Mouse (Mus musculus): ENCODE data around the gene Clock. TPM values are rescaled to one million over a fixed set of nuclear protein-coding genes. Genes with fewer than 3 reads are reported as not detected.
A peak's percentile ranks its signal among the peaks of the same experiment; 100 is the strongest.

The Clock gene
- polyA plus RNA-seq, 1 experiment: 25.3 TPM

DNA sequence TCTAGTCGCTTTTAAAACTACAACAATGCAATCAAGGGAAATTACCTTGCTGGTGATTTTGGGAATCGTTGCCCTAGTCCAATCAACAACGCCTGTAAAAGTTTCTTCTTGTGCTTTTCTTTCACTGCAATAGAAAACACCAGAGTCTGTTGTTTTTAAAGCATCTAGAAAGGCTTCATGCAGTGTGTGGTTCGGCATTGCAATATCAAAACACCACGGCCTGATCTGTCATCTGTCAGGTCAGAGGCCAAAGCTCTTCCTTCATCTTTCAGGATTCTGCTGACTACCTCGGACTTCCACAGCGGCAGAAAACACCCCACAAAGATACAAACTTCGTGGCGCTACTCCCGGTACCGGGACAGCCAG lies 1.2 kb downstream of the Clock start:
- TF ChIP-seq POLR2A (IDR thresholded peaks at IDR 0.05; ENCODE audit: borderline replicate concordance, insufficient read depth, low read length): no peak
- no peak for TF ChIP-seq CTCF (IDR thresholded peaks at IDR 0.05; ENCODE audit: borderline replicate concordance, insufficient read depth, low read depth, low read length)
- peaks cover 2% of the 10 kb centered on the region; the same call in 1 of the 2 replicates for H3K4me1 ChIP-seq (ENCODE audit: control insufficient read depth, insufficient read depth, low read length)
- no peak for DNase-seq
- WGBS: 3% methylated on average over 11 of the region's 11 CpGs
- H3K27me3 ChIP-seq (ENCODE audit: control insufficient read depth, insufficient read depth, low read length): no peaks in the 10 kb centered on the region
- no peak overlapping the region for H3K27ac ChIP-seq (ENCODE audit: insufficient read depth, low read length)
- H3K4me3 ChIP-seq (replicated peaks; ENCODE audit: insufficient read depth, low read depth, low read length): peak overlapping the region; percentile 85

DNA sequence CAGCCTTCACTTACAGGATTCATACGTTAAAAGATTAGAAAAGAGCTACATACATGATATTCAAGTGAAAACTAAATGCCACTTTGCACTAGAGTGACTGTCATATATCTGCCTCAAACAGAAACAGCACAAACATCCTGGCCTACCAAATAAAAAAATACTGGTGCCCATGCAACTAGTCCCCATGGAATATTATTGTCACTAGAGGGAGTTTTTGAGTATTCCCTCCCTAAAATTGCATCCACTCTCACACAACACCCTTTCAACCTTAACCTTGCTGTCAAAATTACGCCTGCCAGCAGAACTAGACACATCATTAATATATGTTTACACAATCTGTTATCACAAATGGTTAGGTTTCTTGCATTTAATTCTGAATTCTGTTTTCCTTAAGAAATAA lies 2.6 kb downstream of the Clock start:
- TF ChIP-seq POLR2A (IDR thresholded peaks at IDR 0.05; ENCODE audit: borderline replicate concordance, insufficient read depth, low read length): no peak
- no peak for TF ChIP-seq CTCF (IDR thresholded peaks at IDR 0.05; ENCODE audit: borderline replicate concordance, insufficient read depth, low read depth, low read length)
- no peak for DNase-seq
- peaks cover 6% of the 10 kb centered on the region; the same call in 1 of the 2 replicates for H3K4me1 ChIP-seq (ENCODE audit: control insufficient read depth, insufficient read depth, low read length)
- 77% methylated on average over 2 of the region's 2 CpGs for WGBS
- no peaks in the 10 kb centered on the region for H3K27me3 ChIP-seq (ENCODE audit: control insufficient read depth, insufficient read depth, low read length)
- no peak overlapping the region for H3K4me3 ChIP-seq (replicated peaks; ENCODE audit: insufficient read depth, low read depth, low read length)
- H3K27ac ChIP-seq (ENCODE audit: insufficient read depth, low read length): no peak overlapping the region

DNA sequence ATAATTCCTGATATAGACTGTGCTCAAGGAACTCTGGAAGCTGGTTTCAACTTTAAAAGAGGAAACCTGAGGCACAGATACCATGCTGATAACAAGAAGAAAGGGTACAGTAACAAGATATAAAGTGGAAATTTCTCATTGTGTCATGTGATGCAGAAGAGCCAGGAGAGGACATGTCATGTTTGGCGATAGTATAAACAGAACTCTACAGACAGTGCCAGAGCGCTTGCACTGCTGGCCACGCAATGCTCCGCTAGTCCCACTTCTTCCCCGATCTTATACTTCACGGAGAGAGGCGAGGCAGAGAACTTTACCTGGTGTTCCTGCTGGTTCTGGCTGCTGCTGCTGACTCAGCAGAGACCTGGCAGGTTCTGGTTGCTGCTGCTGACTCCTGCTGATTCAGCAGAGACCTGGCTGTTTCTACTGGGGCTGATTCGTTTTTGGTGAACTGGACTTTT lies 15.3 kb downstream of the Clock start:
- Histone ChIP-seq H3K4me1 (ENCODE audit: control insufficient read depth, insufficient read depth, low read length) (peaks cover 5% of the 10 kb centered on the region), H3K27ac (ENCODE audit: insufficient read depth, low read length) (no peak overlapping the region), H3K4me3 (replicated peaks; ENCODE audit: insufficient read depth, low read depth, low read length) (no peak overlapping the region), H3K27me3 (ENCODE audit: control insufficient read depth, insufficient read depth, low read length) (no peaks in the 10 kb centered on the region)
- 32% methylated on average over 8 of the region's 8 CpGs for WGBS
- TF ChIP-seq POLR2A (IDR thresholded peaks at IDR 0.05; ENCODE audit: borderline replicate concordance, insufficient read depth, low read length) (no peak), CTCF (IDR thresholded peaks at IDR 0.05; ENCODE audit: borderline replicate concordance, insufficient read depth, low read depth, low read length) (no peak)
- peak; percentile 29 to 48 for DNase-seq

DNA sequence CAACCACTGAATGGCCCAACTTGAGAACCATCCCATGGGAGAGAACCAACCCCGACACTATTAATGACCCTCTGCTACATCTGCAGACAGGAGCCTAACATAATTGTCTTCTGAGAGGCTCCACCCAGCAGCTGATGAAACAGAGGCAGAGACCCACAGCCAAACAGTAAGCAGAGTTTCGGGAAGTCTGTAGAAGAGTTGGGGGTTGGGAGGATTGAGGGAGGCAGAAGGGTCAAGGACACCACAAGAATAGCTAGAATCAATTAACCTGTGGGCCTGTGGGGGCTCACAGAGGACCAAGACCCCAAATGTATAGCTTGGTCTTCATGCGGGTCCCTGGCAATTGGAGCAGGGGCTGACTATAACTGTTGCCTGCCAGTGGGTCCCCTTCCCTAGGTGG lies 16.3 kb downstream of the Clock start:
- Histone ChIP-seq H3K27ac (ENCODE audit: insufficient read depth, low read length) (no peak overlapping the region), H3K27me3 (ENCODE audit: control insufficient read depth, insufficient read depth, low read length) (no peaks in the 10 kb centered on the region), H3K4me3 (replicated peaks; ENCODE audit: insufficient read depth, low read depth, low read length) (no peak overlapping the region), H3K4me1 (ENCODE audit: control insufficient read depth, insufficient read depth, low read length) (peaks cover 5% of the 10 kb centered on the region)
- TF ChIP-seq POLR2A (IDR thresholded peaks at IDR 0.05; ENCODE audit: borderline replicate concordance, insufficient read depth, low read length) (no peak), CTCF (IDR thresholded peaks at IDR 0.05; ENCODE audit: borderline replicate concordance, insufficient read depth, low read depth, low read length) (no peak)
- DNase-seq: no peak
- WGBS: 96% methylated on average over 3 of the region's 3 CpGs

DNA sequence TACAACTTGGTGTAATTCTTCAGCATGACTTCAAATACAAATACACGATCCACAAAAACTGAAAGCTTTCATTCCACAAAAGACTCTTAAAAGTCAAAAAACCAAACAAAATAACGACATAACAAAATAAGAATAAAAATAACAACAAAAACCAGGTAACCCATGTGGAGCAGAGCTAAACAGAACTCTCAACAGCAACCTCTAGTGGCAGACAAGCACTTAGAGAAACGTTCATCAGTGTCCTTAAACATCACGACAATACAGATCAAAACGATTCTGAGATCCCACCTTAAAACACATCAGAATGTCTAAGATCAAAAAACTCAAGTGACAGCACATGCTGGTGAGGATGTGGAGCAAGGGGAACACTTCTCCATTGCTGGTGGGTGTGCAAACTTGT lies 17.5 kb downstream of the Clock start:
- no peak for TF ChIP-seq CTCF (IDR thresholded peaks at IDR 0.05; ENCODE audit: borderline replicate concordance, insufficient read depth, low read depth, low read length)
- TF ChIP-seq POLR2A (IDR thresholded peaks at IDR 0.05; ENCODE audit: borderline replicate concordance, insufficient read depth, low read length): no peak
- 82% methylated on average over 5 of the region's 5 CpGs for WGBS
- Histone ChIP-seq H3K4me3 (replicated peaks; ENCODE audit: insufficient read depth, low read depth, low read length) (no peak overlapping the region), H3K27me3 (ENCODE audit: control insufficient read depth, insufficient read depth, low read length) (no peaks in the 10 kb centered on the region), H3K4me1 (ENCODE audit: control insufficient read depth, insufficient read depth, low read length) (peaks cover 5% of the 10 kb centered on the region), H3K27ac (ENCODE audit: insufficient read depth, low read length) (no peak overlapping the region)
- DNase-seq: no peak

DNA sequence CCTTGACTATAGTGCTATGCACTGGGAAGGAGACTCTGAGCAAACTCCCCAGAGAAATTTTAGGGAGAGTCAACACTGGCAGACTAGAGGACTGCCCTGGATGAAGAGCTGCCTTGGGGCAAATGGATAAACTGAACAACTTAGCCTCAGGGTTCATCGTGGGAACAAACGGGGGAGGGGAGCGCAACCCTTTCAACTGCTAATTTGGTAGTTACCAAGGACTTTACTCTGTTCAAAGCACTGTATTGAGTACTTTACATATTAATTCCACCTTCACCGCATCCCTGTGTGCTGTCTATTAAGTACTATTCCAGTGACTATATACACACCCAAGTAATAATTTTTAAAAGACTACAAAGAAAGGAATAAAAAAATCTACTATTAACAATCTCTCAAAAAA lies 18.9 kb downstream of the Clock start:
- Histone ChIP-seq H3K4me3 (replicated peaks; ENCODE audit: insufficient read depth, low read depth, low read length) (no peak overlapping the region), H3K27me3 (ENCODE audit: control insufficient read depth, insufficient read depth, low read length) (no peaks in the 10 kb centered on the region), H3K4me1 (ENCODE audit: control insufficient read depth, insufficient read depth, low read length) (peaks cover 4% of the 10 kb centered on the region), H3K27ac (ENCODE audit: insufficient read depth, low read length) (no peak overlapping the region)
- TF ChIP-seq POLR2A (IDR thresholded peaks at IDR 0.05; ENCODE audit: borderline replicate concordance, insufficient read depth, low read length) (no peak), CTCF (IDR thresholded peaks at IDR 0.05; ENCODE audit: borderline replicate concordance, insufficient read depth, low read depth, low read length) (no peak)
- no peak for DNase-seq
- WGBS: 60% methylated on average over 4 of the region's 4 CpGs

DNA sequence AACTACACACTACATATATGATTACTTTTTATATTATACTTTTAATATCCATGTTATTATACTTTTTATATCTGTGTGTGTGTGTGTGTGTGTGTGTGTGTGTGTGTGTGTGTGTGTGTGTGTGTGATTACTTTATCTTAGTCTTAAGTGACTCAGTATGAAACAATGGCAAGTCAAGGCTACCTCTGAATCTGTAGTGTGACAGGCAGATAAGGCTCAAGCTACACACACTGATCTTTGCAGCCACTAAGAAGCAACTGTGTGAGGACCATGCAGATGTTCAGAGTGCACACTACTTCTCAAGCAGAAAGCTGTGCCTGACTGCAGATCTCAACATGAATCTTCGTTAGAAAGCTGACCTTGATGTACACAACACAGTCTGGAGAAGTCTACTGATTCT lies 20.7 kb downstream of the Clock start:
- H3K27me3 ChIP-seq (ENCODE audit: control insufficient read depth, insufficient read depth, low read length): no peaks in the 10 kb centered on the region
- H3K4me1 ChIP-seq (ENCODE audit: control insufficient read depth, insufficient read depth, low read length): no peaks in the 10 kb centered on the region; the same call in 1 of the 2 replicates
- no peak overlapping the region for H3K4me3 ChIP-seq (replicated peaks; ENCODE audit: insufficient read depth, low read depth, low read length)
- 80% methylated on average over 1 of the region's 1 CpGs for WGBS
- DNase-seq: no peak
- TF ChIP-seq CTCF (IDR thresholded peaks at IDR 0.05; ENCODE audit: borderline replicate concordance, insufficient read depth, low read depth, low read length) (no peak), POLR2A (IDR thresholded peaks at IDR 0.05; ENCODE audit: borderline replicate concordance, insufficient read depth, low read length) (no peak)
- no peak overlapping the region for H3K27ac ChIP-seq (ENCODE audit: insufficient read depth, low read length)

DNA sequence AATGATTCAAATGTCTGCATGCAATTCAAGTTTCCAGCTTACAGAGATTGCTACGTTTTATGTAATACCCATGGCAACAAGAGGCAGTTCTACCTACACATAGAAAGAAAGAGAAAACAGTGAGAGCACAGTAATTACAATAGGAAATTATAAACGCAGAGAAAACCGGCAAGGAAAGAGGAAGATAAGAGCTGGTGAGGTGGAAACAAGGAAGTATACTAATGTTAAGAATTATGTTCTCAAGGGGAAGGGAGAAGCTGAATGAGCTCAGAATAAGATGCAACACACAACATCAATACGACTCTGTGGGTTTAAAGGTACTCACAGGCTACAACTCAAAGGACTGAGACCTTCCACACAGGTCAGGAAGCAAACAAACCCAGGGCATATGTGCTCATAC lies 29.6 kb downstream of the Clock start:
- Histone ChIP-seq H3K4me1 (ENCODE audit: control insufficient read depth, insufficient read depth, low read length) (no peaks in the 10 kb centered on the region), H3K27ac (ENCODE audit: insufficient read depth, low read length) (no peak overlapping the region), H3K4me3 (replicated peaks; ENCODE audit: insufficient read depth, low read depth, low read length) (no peak overlapping the region), H3K27me3 (ENCODE audit: control insufficient read depth, insufficient read depth, low read length) (no peaks in the 10 kb centered on the region)
- TF ChIP-seq CTCF (IDR thresholded peaks at IDR 0.05; ENCODE audit: borderline replicate concordance, insufficient read depth, low read depth, low read length) (no peak), POLR2A (IDR thresholded peaks at IDR 0.05; ENCODE audit: borderline replicate concordance, insufficient read depth, low read length) (no peak)
- WGBS: 83% methylated on average over 4 of the region's 4 CpGs
- DNase-seq: no peak
